Mouse (Mus musculus) adrenal gland, adult (tissue): ENCODE measurements at regions not wholly inside any gene's neighbourhood (a gene's known extent, or its start where the extent isn't known, plus 50 kb on each side); places are given as distances from the start of the nearest gene placed in this dataset.

Experiments
- DNase-seq, 2 experiments: peaks; one replicate each; pipeline ENCODE4 v3.0.0; 2022 to 2023; ENCODE audit warnings: low spot score in 1 of 2; ENCODE audit not compliant: inconsistent age in 2 of 2

- no peak for DNase-seq
Measured at GRCm38 (mm10) chrX:14592793-14593192, 381.8 kb downstream of the H2al1n start.

GRCm38 (mm10) chrX:14596799-14597198, 385.9 kb downstream of the H2al1n start:
- DNase-seq = no peak

GRCm38 (mm10) chrX:14601916-14602315, 391.0 kb downstream of the H2al1n start:
- no peak for DNase-seq

- no peak for DNase-seq
Measured at GRCm38 (mm10) chrX:14609196-14609595, 398.2 kb downstream of the H2al1n start.

DNA sequence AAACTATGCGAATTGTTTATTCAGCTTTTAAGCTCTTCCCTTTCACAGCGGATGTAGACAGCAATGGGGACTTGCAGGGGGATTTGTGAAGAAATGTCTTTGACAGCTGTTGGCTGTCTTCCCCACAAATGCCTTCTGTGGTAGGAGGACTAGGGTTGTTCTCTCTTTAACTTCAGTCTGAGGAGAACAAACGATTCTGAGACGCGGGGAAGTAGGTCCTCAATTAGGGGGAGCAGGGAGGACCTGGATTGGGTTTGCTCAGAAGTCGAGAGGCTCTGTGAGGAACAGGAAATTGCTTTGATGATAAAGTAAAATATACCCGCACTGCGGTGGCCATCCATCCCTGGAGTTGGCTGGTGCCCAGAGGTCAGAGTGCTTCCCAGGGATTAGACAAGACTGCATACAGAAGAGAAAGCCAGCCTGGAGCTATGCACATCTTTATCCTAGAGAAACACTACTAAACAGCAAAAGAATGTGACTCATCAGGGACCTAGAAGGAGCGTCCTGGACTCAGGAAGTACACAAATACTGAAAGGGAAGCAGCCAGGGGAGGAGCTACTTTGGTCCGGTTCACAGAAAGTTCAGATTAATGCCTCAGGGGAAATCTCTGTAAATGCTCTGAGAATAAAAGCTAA, 417.4 kb downstream of the H2al1n start:
- DNase-seq = peak; percentile 6 to 54

DNA sequence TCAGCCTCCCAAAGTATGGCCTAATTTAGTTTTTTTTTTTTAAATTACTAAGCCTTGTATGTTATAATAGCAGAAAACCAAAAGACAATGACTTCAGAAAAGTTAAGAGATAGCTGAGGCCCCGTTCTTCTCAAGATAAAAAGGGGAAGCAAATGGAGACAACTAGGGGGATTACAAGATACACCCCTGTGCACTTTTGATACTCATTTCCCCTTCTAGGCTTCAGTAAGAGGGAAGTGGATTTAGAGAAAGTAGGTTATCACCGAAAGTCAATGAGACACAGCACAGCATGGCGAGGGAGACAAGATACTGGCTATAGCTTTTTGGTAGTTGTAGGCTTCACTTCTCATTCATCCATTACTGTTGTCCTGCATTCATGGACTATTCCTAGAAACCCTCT, 428.4 kb downstream of the H2al1n start:
- DNase-seq = no peak

- DNase-seq = no peak
Measured at GRCm38 (mm10) chrX:14664852-14665251, 453.9 kb downstream of the H2al1n start.

DNA sequence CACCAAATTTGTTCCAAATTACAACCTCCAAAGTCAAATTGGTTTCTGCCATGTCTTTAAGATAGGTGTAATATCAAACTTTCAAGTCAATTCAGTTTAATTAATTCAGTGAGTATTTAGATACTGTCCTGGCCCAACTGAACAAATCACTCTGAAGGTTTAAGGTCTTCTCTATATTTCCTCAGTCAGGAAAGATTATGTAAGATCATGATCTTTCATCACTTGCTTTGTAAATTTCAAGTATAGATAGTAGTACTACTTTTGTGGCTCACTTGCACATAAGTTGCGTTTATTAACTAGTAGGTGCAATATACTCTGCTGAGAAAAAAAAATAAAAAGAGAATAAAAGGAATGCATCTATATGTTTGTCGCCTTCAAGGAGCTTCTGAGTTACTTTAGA, 485.4 kb downstream of the H2al1n start:
- no peak for DNase-seq

DNA sequence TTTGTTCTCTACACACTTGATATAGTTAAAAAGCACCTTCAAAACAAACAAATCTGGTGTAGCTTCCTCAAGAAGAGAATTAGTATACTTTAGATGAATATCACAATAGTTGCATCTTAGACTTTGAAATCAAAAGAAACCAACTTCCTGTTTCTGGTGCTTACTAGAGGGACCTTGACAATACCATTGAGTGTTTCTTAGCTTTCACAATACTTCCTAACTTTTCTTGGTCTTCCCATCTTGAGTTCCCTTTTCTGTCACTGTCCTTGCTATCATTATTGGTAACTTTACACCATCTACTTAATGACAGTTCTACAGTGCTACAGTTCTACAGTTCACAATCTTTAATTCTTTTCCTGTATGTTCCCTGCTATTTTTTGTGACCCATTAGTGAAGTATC, 528.1 kb downstream of the H2al1n start:
- DNase-seq = no peak
